Mouse (Mus musculus) spleen, postnatal 36 days (tissue): ENCODE data around the gene Catsperg1.

Experiments used
- DNase-seq, 2 experiments: peaks; one replicate each; pipeline ENCODE4 v3.0.0; 2022; ENCODE audit warnings: low spot score in 2 of 2, mixed read lengths in 1 of 2

Gene Catsperg1

GRCm38 (mm10) chr7:29137429-29137828 is 76.4 kb downstream of the Catsperg1 start:
- DNase-seq, result no peak

GRCm38 (mm10) chr7:29134693-29135386 is 79.0 kb downstream of the Catsperg1 start, which contains the start of gene Rasgrp4:
TSS of gene Rasgrp4 (plus strand) at chr7:29134851.
- DNase-seq, result peak; percentile 80 to 82

GRCm38 (mm10) chr7:29134230-29134629 is 79.6 kb downstream of the Catsperg1 start:
- DNase-seq, result no peak
